Mouse (Mus musculus) embryonic facial prominence, embryonic 12.5 days (tissue): Measurements from ENCODE around the gene Jhy. TPM values are rescaled to one million over a fixed set of nuclear protein-coding genes. Genes with fewer than 3 reads are reported as not detected.
A peak's percentile ranks its signal among the peaks of the same experiment; 100 is the strongest.

Experiments used
- ATAC-seq: fragments of 200-750 bp; cut with Nextera tagmentation; 2 replicates; pipeline ENCODE4 v1.8.0; 2017; ENCODE audit not compliant: insufficient number of reproducible peaks, insufficient read depth, low FRiP score, low TSS enrichment
- H3K27ac ChIP-seq: fragments of 300-500 bp; sonication (generic); 2 replicates; pipeline ENCODE4 v1.5.1; 2016; ENCODE audit warnings: mild to moderate bottlenecking
- H3K27me3 ChIP-seq: fragments of 300-500 bp; sonication (generic); 2 replicates; pipeline ENCODE4 v1.6.1; 2016; ENCODE audit warnings: mild to moderate bottlenecking, moderate library complexity
- H3K36me3 ChIP-seq: fragments of 300-500 bp; sonication (generic); 2 replicates; pipeline ENCODE4 v1.6.1; 2016; ENCODE audit warnings: mild to moderate bottlenecking
- H3K4me1 ChIP-seq: fragments of 300-500 bp; sonication (generic); 2 replicates; pipeline ENCODE4 v1.6.1; 2016
- H3K4me2 ChIP-seq: fragments of 300-500 bp; sonication (generic); replicated peaks from 2 replicates; pipeline ENCODE4 v1.6.1; 2016; ENCODE audit warnings: mild to moderate bottlenecking, moderate library complexity
- H3K4me3 ChIP-seq: fragments of 300-500 bp; sonication (generic); 2 replicates; pipeline ENCODE4 v1.5.1; 2016; ENCODE audit warnings: mild to moderate bottlenecking
- H3K9ac ChIP-seq: fragments of 300-500 bp; sonication (generic); 2 replicates; pipeline ENCODE4 v1.6.1; 2016; ENCODE audit warnings: mild to moderate bottlenecking, moderate library complexity
- H3K9me3 ChIP-seq: fragments of 300-500 bp; sonication (generic); 2 replicates; pipeline ENCODE4 v1.6.1; 2016; ENCODE audit warnings: mild to moderate bottlenecking, moderate library complexity
- WGBS: fragments of 180-500 bp; shearing (Covaris S2); methylation state at CpG from one replicate; pipeline ENCODE4 v1.1.7; 2016; 5-methylcytosine and 5-hydroxymethylcytosine counted together
- polyA plus RNA-seq: library from polyadenylated mRNA; unstranded; fragments of >200 nt; fragmentation: Nextera tagmentation; extraction: Ambion mirVana; gene quantifications from 2 replicates; pipeline ENCODE4 v1.2.1, GENCODE M21; 2016

The Jhy gene
- polyA plus RNA-seq, 1 experiment from 2014 or later: 0.13 TPM

GRCm38 (mm10) chr9:40874961-40875360, 89.0 kb downstream of the Jhy start:
- ATAC-seq: no peak
- H3K27ac ChIP-seq: no peak overlapping the region

DNA sequence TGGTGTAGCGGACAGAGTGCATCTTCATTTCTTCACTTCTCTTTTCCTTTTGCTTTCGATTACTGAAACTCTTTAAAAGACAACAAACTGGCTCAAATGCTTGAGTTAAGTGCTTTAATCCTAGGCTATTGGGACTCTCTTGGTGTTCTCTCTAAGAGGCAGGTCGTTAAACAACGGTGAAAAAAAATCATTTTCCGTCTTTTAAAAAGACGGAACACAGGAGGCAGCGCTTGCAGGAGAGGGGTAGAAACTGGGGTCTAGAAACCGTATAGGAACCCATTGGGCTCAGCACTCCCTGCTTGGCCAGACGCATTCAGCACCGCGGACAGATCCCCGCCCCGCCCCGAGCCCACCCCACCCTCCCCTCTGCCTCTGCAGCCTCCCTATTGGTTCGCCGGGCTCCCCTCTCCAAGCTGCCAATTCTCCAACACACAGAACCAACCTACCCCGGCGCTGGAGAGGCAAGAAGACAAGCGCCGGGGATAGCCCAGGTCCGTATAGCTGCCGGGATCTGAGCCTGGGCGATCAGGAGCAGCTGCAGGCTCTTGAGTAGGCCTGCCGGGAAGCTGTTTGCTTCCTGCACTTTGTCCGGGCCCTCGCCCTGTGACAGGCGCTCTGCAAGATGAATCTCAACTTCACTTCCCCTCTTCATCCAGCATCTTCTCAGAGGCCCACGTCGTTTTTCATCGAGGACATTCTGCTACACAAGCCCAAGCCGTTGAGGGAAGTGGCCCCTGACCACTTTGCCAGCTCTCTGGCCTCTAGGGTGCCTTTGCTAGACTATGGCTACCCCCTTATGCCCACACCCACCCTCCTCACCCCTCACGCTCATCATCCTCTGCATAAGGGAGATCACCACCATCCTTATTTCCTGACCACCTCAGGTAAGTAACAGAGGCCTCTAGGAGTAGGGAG, 90.1 kb downstream of the Jhy start, which contains the start of gene Bsx:
TSS of gene Bsx (plus strand) at position 572 of the 915 bp plus-strand sequence.
- WGBS: 3% methylated on average over 32 of the region's 32 CpGs
- ATAC-seq: peak; percentile 87
- Histone ChIP-seq H3K4me1 (peaks cover 10% of the 10 kb centered on the region; the same call in 1 of the 2 replicates), H3K4me3 (peak within 1 kb of the TSS; percentile 29), H3K27me3 (peaks cover 94% of the 10 kb centered on the region), H3K36me3 (no peaks in the 10 kb centered on the region), H3K9me3 (no peaks in the 10 kb centered on the region), H3K27ac (no peak within 1 kb of the TSS), H3K9ac (no peak within 1 kb of the TSS), H3K4me2 (peak within 1 kb of the TSS; percentile 40)

More at GRCm38 (mm10) chr9:40874961-40875360, 89.0 kb downstream of the Jhy start:
- no peaks in the 10 kb centered on the region for H3K36me3 ChIP-seq
- no peak overlapping the region for H3K4me2 ChIP-seq
- no peak overlapping the region for H3K4me3 ChIP-seq
- 2% methylated on average over 4 of the region's 4 CpGs for WGBS
- H3K4me1 ChIP-seq: peaks cover 10% of the 10 kb centered on the region; the same call in 1 of the 2 replicates
- no peak overlapping the region for H3K9ac ChIP-seq
- H3K9me3 ChIP-seq: no peaks in the 10 kb centered on the region
- peaks cover 94% of the 10 kb centered on the region for H3K27me3 ChIP-seq

- no peaks in the 10 kb centered on the region for H3K9me3 ChIP-seq
- ATAC-seq: no peak
- H3K27me3 ChIP-seq: peaks cover 82% of the 10 kb centered on the region
- H3K36me3 ChIP-seq: no peaks in the 10 kb centered on the region
- 6% methylated on average over 8 of the region's 8 CpGs for WGBS
- no peak overlapping the region; the same call in 1 of the 2 replicates for H3K4me2 ChIP-seq
- H3K9ac ChIP-seq: no peak overlapping the region
- H3K4me3 ChIP-seq: no peak overlapping the region
- 0 out of 2 replicates have a peak, but pooled peaks cover 3% of the 10 kb centered on the region for H3K4me1 ChIP-seq
- no peak overlapping the region for H3K27ac ChIP-seq
These were observed 91.8 kb downstream of the Jhy start for GRCm38 (mm10) chr9:40872156-40872478.

GRCm38 (mm10) chr9:40871369-40872155, 92.4 kb downstream of the Jhy start:
- no peak overlapping the region for H3K9ac ChIP-seq
- 0 out of 2 replicates have a peak, but pooled peaks cover 3% of the 10 kb centered on the region for H3K4me1 ChIP-seq
- ATAC-seq: no peak
- H3K4me3 ChIP-seq: no peak overlapping the region
- under 1% methylated on average over 34 of the region's 34 CpGs for WGBS
- H3K9me3 ChIP-seq: no peaks in the 10 kb centered on the region
- no peaks in the 10 kb centered on the region for H3K36me3 ChIP-seq
- H3K4me2 ChIP-seq: no peak overlapping the region; the same call in 1 of the 2 replicates
- H3K27ac ChIP-seq: no peak overlapping the region
- peaks cover 77% of the 10 kb centered on the region for H3K27me3 ChIP-seq

GRCm38 (mm10) chr9:40870331-40870730, 93.6 kb downstream of the Jhy start:
- H3K36me3 ChIP-seq: no peaks in the 10 kb centered on the region
- H3K9me3 ChIP-seq: no peaks in the 10 kb centered on the region
- H3K4me1 ChIP-seq: 0 out of 2 replicates have a peak, but pooled peaks cover 3% of the 10 kb centered on the region
- H3K4me3 ChIP-seq: no peak overlapping the region
- no peak overlapping the region for H3K4me2 ChIP-seq
- H3K9ac ChIP-seq: no peak overlapping the region
- 71% methylated on average over 5 of the region's 5 CpGs for WGBS
- H3K27me3 ChIP-seq: peaks cover 65% of the 10 kb centered on the region
- ATAC-seq: no peak
- no peak overlapping the region for H3K27ac ChIP-seq

DNA sequence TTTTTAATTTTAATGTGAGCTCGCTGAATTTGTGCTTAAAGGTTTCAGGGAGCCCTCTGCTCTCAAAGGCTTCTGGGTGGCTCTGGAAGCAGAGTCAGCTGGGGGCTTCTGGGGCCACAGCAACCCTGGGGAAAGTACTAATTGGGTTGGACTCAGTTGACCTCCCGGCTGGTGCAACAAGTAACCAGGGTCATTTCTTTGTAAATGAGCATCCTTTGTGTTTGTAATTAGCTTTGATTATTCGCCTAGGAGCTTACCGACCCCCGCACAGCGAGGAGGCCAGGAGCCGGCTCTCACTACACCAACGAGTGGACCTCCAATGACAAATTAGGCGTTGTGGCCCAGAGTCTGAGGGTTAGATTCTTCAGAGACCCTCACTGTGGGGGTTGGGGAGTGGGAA, 104.7 kb downstream of the Jhy start:
- no peak for ATAC-seq
- WGBS: 3% methylated on average over 9 of the region's 9 CpGs

DNA sequence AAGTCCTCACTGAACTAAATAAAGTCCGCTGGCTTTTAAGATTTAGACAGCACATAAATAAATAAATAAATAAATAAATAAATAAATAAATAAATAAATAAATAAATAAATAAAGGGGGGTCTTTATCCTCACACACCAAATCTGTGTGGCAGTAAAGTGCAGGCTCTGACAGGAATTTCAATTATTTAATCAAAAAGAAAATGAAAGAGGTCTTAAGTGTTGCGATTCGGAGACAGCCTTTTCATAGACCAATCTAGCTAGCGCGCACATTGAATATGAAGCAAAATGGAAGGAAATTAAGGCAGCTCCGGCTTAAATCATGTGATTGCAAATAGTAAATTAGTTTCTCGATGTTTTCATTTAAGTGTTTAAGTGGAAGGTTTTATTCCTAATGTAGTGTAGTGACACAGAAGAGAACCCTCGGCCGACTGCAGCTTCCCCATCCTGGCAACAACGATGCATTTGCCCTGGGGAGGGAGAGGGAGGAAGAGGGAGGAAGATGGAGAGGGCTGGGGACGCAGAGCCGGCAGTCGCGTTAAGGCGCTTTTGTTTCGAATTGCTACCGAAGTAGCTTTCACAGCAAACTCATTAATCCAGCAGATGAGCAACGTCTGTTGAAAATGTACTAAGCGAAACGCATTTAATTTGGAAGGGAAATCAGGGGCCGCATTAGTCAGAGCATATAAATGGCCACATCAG, 105.3 kb downstream of the Jhy start:
- Histone ChIP-seq H3K27ac (no peak overlapping the region), H3K4me2 (peak overlapping the region; percentile 46), H3K36me3 (no peaks in the 10 kb centered on the region), H3K4me3 (peak overlapping the region; percentile 33), H3K9ac (no peak overlapping the region), H3K27me3 (peaks cover 4% of the 10 kb centered on the region), H3K4me1 (no peaks in the 10 kb centered on the region), H3K9me3 (no peaks in the 10 kb centered on the region)
- ATAC-seq: no peak
- 6% methylated on average over 21 of the region's 21 CpGs for WGBS

More for the DNA sequence above, 104.7 kb downstream of the Jhy start:
- H3K4me1 ChIP-seq: no peaks in the 10 kb centered on the region
- H3K9me3 ChIP-seq: no peaks in the 10 kb centered on the region
- peak overlapping the region; percentile 46 for H3K4me2 ChIP-seq
- H3K27ac ChIP-seq: no peak overlapping the region
- peaks cover 4% of the 10 kb centered on the region for H3K27me3 ChIP-seq
- no peaks in the 10 kb centered on the region for H3K36me3 ChIP-seq
- peak overlapping the region; percentile 33; the same call in 1 of the 2 replicates for H3K4me3 ChIP-seq
- no peak overlapping the region for H3K9ac ChIP-seq

- 43% methylated on average over 2 of the region's 2 CpGs for WGBS
- Histone ChIP-seq H3K9ac (no peak overlapping the region), H3K36me3 (no peaks in the 10 kb centered on the region), H3K4me3 (no peak overlapping the region), H3K27me3 (no peaks in the 10 kb centered on the region), H3K27ac (no peak overlapping the region), H3K4me1 (no peaks in the 10 kb centered on the region), H3K4me2 (no peak overlapping the region), H3K9me3 (no peaks in the 10 kb centered on the region)
- ATAC-seq: no peak
These were observed 112.4 kb downstream of the Jhy start for GRCm38 (mm10) chr9:40851515-40851914.

Other genes starting within 250 kb of the Jhy start
- gene Hspa8, start 163.1 kb downstream of the Jhy start, polyA plus RNA-seq: 2,550 and 2,595 TPM in 2 replicates
- 0.36 TPM in 1 of 2 replicates, not detected in the other for gene Bsx, start 90.0 kb downstream of the Jhy start, polyA plus RNA-seq
- 0.25 and 0.29 TPM in 2 replicates for gene Crtam, start 40.5 kb upstream of the Jhy start, polyA plus RNA-seq
- gene Ubash3b, start 197.6 kb upstream of the Jhy start, polyA plus RNA-seq: 11.3 and 14.9 TPM in 2 replicates